Mouse (Mus musculus) myocyte (in vitro differentiated cells): ENCODE data around the gene Clpx. TPM values are rescaled to one million over a fixed set of nuclear protein-coding genes. Genes with fewer than 3 reads are reported as not detected.

ENCODE experiments used
- H3K27me3 ChIP-seq: one replicate; pipeline ENCODE4 v1.6.1; 2011; ENCODE audit not compliant: control insufficient read depth, insufficient read depth, insufficient read length
- H3K36me3 ChIP-seq: one replicate; pipeline ENCODE4 v1.6.1; 2011; ENCODE audit not compliant: control insufficient read depth, insufficient read depth
- H3K4me2 ChIP-seq: one replicate; pipeline ENCODE4 v1.6.1; 2011; ENCODE audit warnings: low read depth, control low read depth
- H3K4me3 ChIP-seq: one replicate; pipeline ENCODE4 v1.5.1; 2011; ENCODE audit warnings: mild to moderate bottlenecking, control low read depth, moderate library complexity
- H3K79me2 ChIP-seq: one replicate; pipeline ENCODE4 v1.6.1; 2011; ENCODE audit not compliant: control insufficient read depth, insufficient read depth
- H3ac ChIP-seq: one replicate; pipeline ENCODE4 v1.6.1; 2011; ENCODE audit not compliant: control insufficient read depth, insufficient read length
- CEBPB ChIP-seq: IDR thresholded peaks from 2 replicates; pipeline ENCODE4 v1.6.1; 2011; ENCODE audit warnings: mild to moderate bottlenecking, moderate library complexity; ENCODE audit not compliant: poor library complexity, insufficient read depth, severe bottlenecking
- E2F4 ChIP-seq: IDR thresholded peaks from one replicate; pipeline ENCODE4 v1.6.1; 2011; ENCODE audit warnings: mild to moderate bottlenecking, control low read depth, moderate library complexity; ENCODE audit not compliant: insufficient read depth
- MAX ChIP-seq: IDR thresholded peaks from one replicate; pipeline ENCODE4 v1.6.1; 2011; ENCODE audit warnings: low read depth, mild to moderate bottlenecking, control low read depth
- MYOD1 ChIP-seq, 3 experiments: IDR thresholded peaks; one replicate each; pipeline ENCODE4 v1.6.1; 2011; ENCODE audit warnings: control low read depth in 2 of 3, low read depth in 2 of 3, mild to moderate bottlenecking in 2 of 3, moderate library complexity in 1 of 3; ENCODE audit not compliant: insufficient read length in 2 of 3, control insufficient read depth in 1 of 3
- MYOG ChIP-seq, 3 experiments: IDR thresholded peaks; one replicate each; pipeline ENCODE4 v1.6.1; 2011; ENCODE audit warnings: control low read depth in 2 of 3, low read depth in 2 of 3, mild to moderate bottlenecking in 2 of 3; ENCODE audit not compliant: insufficient read length in 2 of 3, control insufficient read depth in 1 of 3, insufficient read depth in 1 of 3
- POLR2A ChIP-seq: IDR thresholded peaks from one replicate; pipeline ENCODE4 v1.6.1; 2011; ENCODE audit warnings: low read depth, mild to moderate bottlenecking, control low read depth, moderate library complexity; ENCODE audit not compliant: insufficient read length
- POLR2AphosphoS2 ChIP-seq: IDR thresholded peaks from one replicate; pipeline ENCODE4 v1.6.1; 2011; ENCODE audit warnings: low read depth, control low read depth; ENCODE audit not compliant: insufficient read length
- REST ChIP-seq: IDR thresholded peaks from one replicate; pipeline ENCODE4 v1.6.1; 2011; ENCODE audit warnings: mild to moderate bottlenecking, control low read depth, moderate library complexity; ENCODE audit not compliant: insufficient read depth, insufficient read length
- SRF ChIP-seq: IDR thresholded peaks from one replicate; pipeline ENCODE4 v1.6.1; 2011; ENCODE audit warnings: low read depth; ENCODE audit not compliant: control insufficient read depth, insufficient read length
- TCF12 ChIP-seq: IDR thresholded peaks from one replicate; pipeline ENCODE4 v1.6.1; 2011; ENCODE audit warnings: mild to moderate bottlenecking, control low read depth; ENCODE audit not compliant: poor library complexity, insufficient read depth, severe bottlenecking
- TCF3 ChIP-seq: IDR thresholded peaks from one replicate; pipeline ENCODE4 v1.6.1; 2011; ENCODE audit warnings: low read depth, control low read depth; ENCODE audit not compliant: insufficient read length
- USF1 ChIP-seq: IDR thresholded peaks from one replicate; pipeline ENCODE4 v1.6.1; 2011; ENCODE audit warnings: low read depth, mild to moderate bottlenecking, control low read depth, moderate library complexity
- polyA plus RNA-seq: library from polyadenylated mRNA; unstranded; fragments of >200 nt; fragmentation: generic; extraction: Trizol; gene quantifications from one replicate; pipeline ENCODE4 v1.2.1, GENCODE M21; 2012; ENCODE audit warnings: missing spikeins

Gene Clpx
- polyA plus RNA-seq, 1 experiment = 13.0 TPM

DNA sequence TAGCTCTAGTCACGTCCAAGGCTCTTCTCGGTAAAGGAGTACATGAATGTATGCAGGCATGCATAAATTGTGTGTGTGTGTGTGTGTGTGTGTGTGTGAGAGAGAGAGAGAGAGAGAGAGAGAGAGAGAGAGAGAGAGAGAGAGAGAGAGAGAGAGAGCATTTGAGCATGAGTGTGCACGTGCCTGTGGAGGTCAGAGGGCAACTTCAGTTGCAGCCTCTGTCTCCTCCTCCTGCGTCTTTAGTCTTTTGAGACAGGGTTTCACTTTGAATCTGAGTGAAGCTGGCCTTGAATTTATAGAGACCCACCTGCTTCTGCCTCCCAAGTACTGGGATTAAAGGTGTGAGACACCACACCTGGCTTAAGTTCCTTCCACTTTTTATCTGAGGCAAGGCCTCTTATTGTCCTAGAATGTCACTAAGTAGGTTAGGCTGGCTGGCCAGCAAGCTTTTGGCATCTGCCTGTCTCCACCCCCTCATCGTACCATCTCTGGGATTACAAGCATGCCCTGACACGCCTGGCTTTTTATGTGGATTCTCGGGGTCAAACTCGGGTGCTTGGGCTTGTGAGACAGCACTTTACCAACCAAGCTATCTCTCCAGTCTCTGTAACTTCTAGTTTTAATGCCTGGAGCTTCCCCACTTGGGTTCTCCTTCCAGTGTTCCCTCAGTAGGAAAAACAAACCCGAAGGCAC is 36.7 kb upstream of the Clpx start:
- no peak for TF ChIP-seq E2F4
- no peak for TF ChIP-seq REST
- TF ChIP-seq USF1 = no peak
- no peak for TF ChIP-seq MAX
- TF ChIP-seq SRF = no peak
- TF ChIP-seq CEBPB = no peak
- TF ChIP-seq TCF3 = no peak
- TF ChIP-seq POLR2AphosphoS2 = no peak
- no peak for TF ChIP-seq POLR2A
- no peak for TF ChIP-seq MYOD1 (IDR thresholded peaks at IDR 0.05; ENCODE audit: control insufficient read depth in 1 of 3, insufficient read length in 2 of 3, low read depth in 2 of 3)
- TF ChIP-seq TCF12 = no peak
- TF ChIP-seq MYOG (IDR thresholded peaks at IDR 0.05; ENCODE audit: control insufficient read depth in 1 of 3, insufficient read depth in 1 of 3, insufficient read length in 2 of 3, low read depth in 2 of 3) = no peak
- Histone ChIP-seq H3K27me3 (no peaks in the 10 kb centered on the region), H3ac (no peak overlapping the region), H3K4me2 (no peak overlapping the region), H3K79me2 (no peaks in the 10 kb centered on the region), H3K4me3 (no peak overlapping the region), H3K36me3 (no peaks in the 10 kb centered on the region)

DNA sequence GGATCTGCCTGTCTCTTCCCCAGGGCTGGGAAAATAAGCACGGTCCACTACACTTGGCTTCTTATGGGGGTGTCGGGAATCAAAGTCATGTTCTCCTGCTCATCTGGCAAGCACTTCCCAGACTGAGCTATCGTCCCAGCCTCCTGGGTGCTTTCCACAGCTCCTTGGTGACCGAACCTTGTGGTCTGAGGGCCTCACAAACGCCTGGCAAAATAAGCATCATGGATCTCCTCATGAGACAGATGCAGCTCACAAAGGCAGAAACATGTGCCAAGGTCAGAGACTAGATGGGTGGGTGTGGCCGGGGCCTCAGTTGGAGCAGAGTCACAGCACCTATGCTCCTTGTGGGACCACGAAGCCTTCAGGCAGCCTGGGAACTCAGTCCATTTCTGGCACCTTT is 34.7 kb upstream of the Clpx start:
- Histone ChIP-seq H3K4me3 (no peak overlapping the region), H3K27me3 (no peaks in the 10 kb centered on the region), H3K4me2 (no peak overlapping the region), H3K79me2 (no peaks in the 10 kb centered on the region), H3K36me3 (no peaks in the 10 kb centered on the region), H3ac (no peak overlapping the region)
- TF ChIP-seq MYOG (IDR thresholded peaks at IDR 0.05; ENCODE audit: control insufficient read depth in 1 of 3, insufficient read depth in 1 of 3, insufficient read length in 2 of 3, low read depth in 2 of 3) = no peak
- no peak for TF ChIP-seq TCF3
- no peak for TF ChIP-seq SRF
- TF ChIP-seq REST = no peak
- no peak for TF ChIP-seq TCF12
- no peak for TF ChIP-seq POLR2A
- no peak for TF ChIP-seq MYOD1 (IDR thresholded peaks at IDR 0.05; ENCODE audit: control insufficient read depth in 1 of 3, insufficient read length in 2 of 3, low read depth in 2 of 3)
- no peak for TF ChIP-seq MAX
- no peak for TF ChIP-seq USF1

DNA sequence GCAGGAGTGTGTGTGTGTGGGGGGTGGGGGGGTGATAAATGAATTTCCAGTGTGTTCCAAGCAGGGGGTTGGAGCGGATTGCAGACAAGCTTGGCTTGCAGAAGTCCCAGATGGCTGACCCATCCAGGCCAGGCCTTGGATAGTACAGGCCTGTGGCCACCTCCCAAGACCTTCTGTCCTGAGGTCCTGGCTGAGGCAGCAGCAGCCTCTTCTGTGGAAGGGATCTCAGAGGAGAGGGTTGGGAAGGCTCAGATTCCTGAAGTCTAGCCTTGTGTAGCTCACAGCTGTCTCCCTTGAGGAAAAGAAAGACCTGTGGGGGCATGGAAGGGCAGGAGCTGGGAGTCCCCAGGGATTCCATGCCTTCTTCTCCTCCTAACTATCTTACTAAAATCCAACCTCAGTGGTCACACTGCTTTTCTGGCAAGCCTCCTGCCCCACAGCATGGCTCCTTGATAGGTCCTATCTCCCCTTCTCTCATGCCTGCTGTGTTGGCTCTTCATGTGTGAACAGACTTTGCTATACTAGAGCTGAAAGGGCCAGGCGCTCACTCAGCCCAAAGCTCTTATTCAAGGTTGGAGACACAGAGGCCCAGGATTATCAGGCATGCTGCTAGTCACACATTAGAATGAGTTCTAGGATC is 32.3 kb upstream of the Clpx start:
- H3K79me2 ChIP-seq = no peaks in the 10 kb centered on the region
- no peaks in the 10 kb centered on the region for H3K27me3 ChIP-seq
- H3ac ChIP-seq = no peak overlapping the region
- no peak overlapping the region for H3K4me3 ChIP-seq
- no peaks in the 10 kb centered on the region for H3K36me3 ChIP-seq
- TF ChIP-seq TCF3 (no peak), MAX (no peak), CEBPB (no peak)
- no peak overlapping the region for H3K4me2 ChIP-seq

DNA sequence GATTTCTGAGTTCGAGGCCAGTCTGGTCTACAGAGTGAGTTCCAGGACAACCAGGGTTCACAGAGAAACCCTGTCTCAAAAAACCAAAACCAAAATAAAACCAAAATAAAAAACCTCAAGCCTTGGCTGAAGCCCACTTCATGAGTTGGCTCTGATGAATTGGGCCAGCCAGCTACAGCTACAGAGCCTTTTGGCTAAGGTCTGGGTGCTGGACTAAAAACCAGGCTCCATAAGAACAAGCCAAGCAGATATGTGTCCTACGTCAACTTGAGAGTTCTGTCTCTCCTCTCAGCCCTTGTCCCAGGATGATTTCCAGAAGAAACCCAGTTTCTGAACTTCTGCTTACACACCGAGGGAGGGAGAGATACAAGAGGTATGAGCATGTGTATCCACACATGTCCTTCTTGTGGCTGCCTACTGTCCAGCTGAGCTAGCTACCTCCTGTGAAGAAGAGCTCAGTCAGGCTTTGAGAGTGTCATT is 31.4 kb upstream of the Clpx start:
- H3K27me3 ChIP-seq = no peaks in the 10 kb centered on the region
- no peak overlapping the region for H3ac ChIP-seq
- H3K79me2 ChIP-seq = no peaks in the 10 kb centered on the region
- TF ChIP-seq MAX (no peak), MYOD1 (IDR thresholded peaks at IDR 0.05; ENCODE audit: control insufficient read depth in 1 of 3, insufficient read length in 2 of 3, low read depth in 2 of 3) (no peak), SRF (no peak), REST (no peak), CEBPB (no peak)
- no peaks in the 10 kb centered on the region for H3K36me3 ChIP-seq
- no peak overlapping the region for H3K4me2 ChIP-seq
- no peak overlapping the region for H3K4me3 ChIP-seq

DNA sequence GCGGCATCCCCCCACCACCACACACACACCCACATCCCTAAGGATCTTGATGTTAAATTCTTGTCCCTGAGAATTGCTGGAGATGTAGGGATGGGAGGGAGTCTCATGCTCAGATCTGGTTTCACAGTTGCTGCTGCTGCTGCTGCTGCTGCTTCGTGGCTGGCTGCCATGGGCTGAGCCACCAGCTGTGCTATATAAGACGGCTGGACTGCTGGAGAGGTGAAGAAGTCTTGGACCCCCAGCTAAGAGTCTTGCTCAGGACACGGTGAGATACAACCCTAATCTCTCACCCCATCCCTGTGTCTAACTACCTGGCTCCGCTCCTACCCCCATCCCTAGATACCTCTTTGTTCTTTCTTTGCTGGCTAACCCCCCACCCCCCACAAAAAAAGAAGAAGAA is 29.1 kb upstream of the Clpx start, which contains the start of gene Cilp:
TSS of gene Cilp (plus strand) at position 222 of the 400 bp plus-strand sequence.
- H3K4me2 ChIP-seq = no peak within 1 kb of the TSS
- H3K36me3 ChIP-seq = no peaks in the 10 kb centered on the region
- H3K27me3 ChIP-seq = no peaks in the 10 kb centered on the region
- H3K79me2 ChIP-seq = no peaks in the 10 kb centered on the region
- no peak within 1 kb of the TSS for H3ac ChIP-seq
- TF ChIP-seq REST (no peak), MYOG (IDR thresholded peaks at IDR 0.05; ENCODE audit: control insufficient read depth in 1 of 3, insufficient read depth in 1 of 3, insufficient read length in 2 of 3, low read depth in 2 of 3) (peak in 1 of 3 experiments; percentile 15), E2F4 (no peak), MYOD1 (IDR thresholded peaks at IDR 0.05; ENCODE audit: control insufficient read depth in 1 of 3, insufficient read length in 2 of 3, low read depth in 2 of 3) (peak in 2 of 3 experiments; percentile 12 to 24), CEBPB (no peak), POLR2A (no peak), TCF12 (no peak), MAX (no peak)
- no peak within 1 kb of the TSS for H3K4me3 ChIP-seq
